Mouse (Mus musculus) embryonic facial prominence, embryonic 10.5 days (tissue): ENCODE data around the gene Vmn1r194. TPM values are rescaled to one million over a fixed set of nuclear protein-coding genes. Genes with fewer than 3 reads are reported as not detected.
"Not testable (repeated sequence)": the region's sequence is repeated elsewhere in the genome, so short reads cannot be mapped to it uniquely, and the experiment has no call there.

Source experiments
- DNase-seq: peaks from one replicate; pipeline ENCODE4 v3.0.0-alpha.2; 2017; ENCODE audit warnings: low spot score
- H3K27ac ChIP-seq: fragments of 300-500 bp; sonication (generic); replicated peaks from 2 replicates; pipeline ENCODE4 v1.5.1; 2016; ENCODE audit warnings: mild to moderate bottlenecking
- H3K27me3 ChIP-seq: fragments of 300-500 bp; sonication (generic); replicated peaks from 2 replicates; pipeline ENCODE4 v1.6.1; 2016; ENCODE audit warnings: low read depth, mild to moderate bottlenecking; ENCODE audit not compliant: poor library complexity, severe bottlenecking
- H3K36me3 ChIP-seq: fragments of 300-500 bp; sonication (generic); replicated peaks from 2 replicates; pipeline ENCODE4 v1.6.1; 2016; ENCODE audit warnings: mild to moderate bottlenecking, moderate library complexity
- H3K4me1 ChIP-seq: fragments of 300-500 bp; sonication (generic); 2 replicates; pipeline ENCODE4 v1.6.1; 2016
- H3K4me3 ChIP-seq: fragments of 300-500 bp; sonication (generic); 2 replicates; pipeline ENCODE4 v1.5.1; 2016; ENCODE audit warnings: mild to moderate bottlenecking, moderate library complexity
- H3K9me3 ChIP-seq: fragments of 300-500 bp; sonication (generic); 2 replicates; pipeline ENCODE4 v1.6.1; 2016; ENCODE audit warnings: mild to moderate bottlenecking
- WGBS: fragments of 180-500 bp; shearing (Covaris S2); methylation state at CpG from one replicate; pipeline ENCODE4 v1.1.7; 2016; 5-methylcytosine and 5-hydroxymethylcytosine counted together
- microRNA-seq: library from miRNA; unstranded; fragments of <30 nt; microRNA quantifications from one replicate; pipeline ENCODE4, GENCODE M21; 2017
- polyA plus RNA-seq: library from polyadenylated mRNA; unstranded; fragments of >200 nt; fragmentation: Nextera tagmentation; extraction: Ambion mirVana; gene quantifications from 2 replicates; pipeline ENCODE4 v1.2.1, GENCODE M21; 2016

The Vmn1r194 gene
- polyA plus RNA-seq = not detected in 2 replicates

- no peaks in the 10 kb centered on the region for H3K9me3 ChIP-seq
- WGBS = 58% methylated on average over 1 of the region's 1 CpGs
- no peak within 1 kb of the TSS for H3K27ac ChIP-seq
- no peaks in the 10 kb centered on the region for H3K27me3 ChIP-seq
- no peaks in the 10 kb centered on the region for H3K36me3 ChIP-seq
- no peaks in the 10 kb centered on the region for H3K4me1 ChIP-seq
- H3K4me3 ChIP-seq = no peak within 1 kb of the TSS
- no peak for DNase-seq
Observed at GRCm38 (mm10) chr13:22243915-22244314, at the start of gene Vmn1r194. Vmn1r194 (plus strand) TSS chr13:22244215.

- DNase-seq, H3K4me1 ChIP-seq, H3K27me3 ChIP-seq, H3K27ac ChIP-seq, H3K4me3 ChIP-seq, H3K9me3 ChIP-seq, H3K36me3 ChIP-seq: not testable (repeated sequence)
- 86% methylated on average over 1 of the region's 1 CpGs for WGBS
Observed at GRCm38 (mm10) chr13:22223060-22223459, 21.0 kb upstream of the Vmn1r194 start, which contains the start of gene Vmn1r193. Vmn1r193 (minus strand) TSS chr13:22223160.

GRCm38 (mm10) chr13:22270222-22270621 lies 26.2 kb downstream of the Vmn1r194 start, which contains the start of gene Vmn1r195:
Vmn1r195 (plus strand) TSS chr13:22270522.
- H3K9me3 ChIP-seq, H3K36me3 ChIP-seq, H3K4me3 ChIP-seq, H3K27ac ChIP-seq, DNase-seq, H3K27me3 ChIP-seq, H3K4me1 ChIP-seq: not testable (repeated sequence)
- WGBS = 96% methylated on average over 1 of the region's 1 CpGs

- H3K27ac ChIP-seq = no peak overlapping the region
- WGBS = 54% methylated on average over 2 of the region's 2 CpGs
- no peaks in the 10 kb centered on the region for H3K4me1 ChIP-seq
Observed at GRCm38 (mm10) chr13:22271721-22272120, 27.7 kb downstream of the Vmn1r194 start.

GRCm38 (mm10) chr13:22284578-22284977 lies 40.6 kb downstream of the Vmn1r194 start:
- 71% methylated on average over 2 of the region's 2 CpGs for WGBS
- H3K27ac ChIP-seq = no peak overlapping the region
- no peaks in the 10 kb centered on the region for H3K27me3 ChIP-seq
- no peak overlapping the region for H3K4me3 ChIP-seq
- H3K4me1 ChIP-seq = no peaks in the 10 kb centered on the region
- H3K36me3 ChIP-seq = no peaks in the 10 kb centered on the region
- H3K9me3 ChIP-seq = no peaks in the 10 kb centered on the region
- DNase-seq = no peak

More at GRCm38 (mm10) chr13:22271721-22272120, 27.7 kb downstream of the Vmn1r194 start:
- H3K4me3 ChIP-seq = no peak overlapping the region
- H3K27me3 ChIP-seq = no peaks in the 10 kb centered on the region
- DNase-seq = no peak
- no peaks in the 10 kb centered on the region for H3K36me3 ChIP-seq
- no peaks in the 10 kb centered on the region for H3K9me3 ChIP-seq

- DNase-seq = no peak
- H3K9me3 ChIP-seq = no peaks in the 10 kb centered on the region
- no peaks in the 10 kb centered on the region for H3K27me3 ChIP-seq
- WGBS = 76% methylated on average over 2 of the region's 2 CpGs
- no peaks in the 10 kb centered on the region for H3K36me3 ChIP-seq
- no peak within 1 kb of the TSS for H3K4me3 ChIP-seq
- H3K4me1 ChIP-seq = no peaks in the 10 kb centered on the region
- no peak within 1 kb of the TSS for H3K27ac ChIP-seq
Observed at GRCm38 (mm10) chr13:22289620-22290019, 45.6 kb downstream of the Vmn1r194 start, which contains the start of gene Vmn1r196. Vmn1r196 (plus strand) TSS chr13:22289920.

Small RNA genes within 50 kb of the gene (microRNA-seq; reads per million reads assigned to microRNA genes)
- gene Gm23282 (not detected), gene Gm25084 (not detected)

Other genes starting within 250 kb of the Vmn1r194 start
- gene Prss16, start 234.5 kb upstream of the Vmn1r194 start, polyA plus RNA-seq = 0.13 and 0.54 TPM in 2 replicates
- gene Hist1h2ah, start 208.6 kb upstream of the Vmn1r194 start, polyA plus RNA-seq = 8.0 and 8.8 TPM in 2 replicates
- 8.5 and 10.0 TPM in 2 replicates for gene Hist1h2bk, start 208.3 kb upstream of the Vmn1r194 start, polyA plus RNA-seq
- 37.1 and 38.7 TPM in 2 replicates for gene Hist1h4i, start 202.9 kb upstream of the Vmn1r194 start, polyA plus RNA-seq
- gene Hist1h2ag, start 201.3 kb upstream of the Vmn1r194 start, polyA plus RNA-seq = 75.8 and 77.8 TPM in 2 replicates
- gene Hist1h2bj, start 201.0 kb upstream of the Vmn1r194 start, polyA plus RNA-seq = 12.4 and 15.1 TPM in 2 replicates
- gene Vmn1r188, start 159.8 kb upstream of the Vmn1r194 start, polyA plus RNA-seq = not detected in 2 replicates
- not detected in 2 replicates for gene Vmn1r189, start 138.4 kb upstream of the Vmn1r194 start, polyA plus RNA-seq
- not detected in 2 replicates for gene Vmn1r191, start 60.2 kb upstream of the Vmn1r194 start, polyA plus RNA-seq
- gene Vmn1r192, start 53.1 kb upstream of the Vmn1r194 start, polyA plus RNA-seq = not detected in 2 replicates
- gene Vmn1r193, start 21.1 kb upstream of the Vmn1r194 start, polyA plus RNA-seq = not detected in 2 replicates
- not detected in 2 replicates for gene Vmn1r195, start 26.3 kb downstream of the Vmn1r194 start, polyA plus RNA-seq
- gene Vmn1r196, start 45.7 kb downstream of the Vmn1r194 start, polyA plus RNA-seq = not detected in 2 replicates
- gene Vmn1r197, start 80.4 kb downstream of the Vmn1r194 start, polyA plus RNA-seq = not detected in 2 replicates
- not detected in 2 replicates for gene Vmn1r198, start 106.1 kb downstream of the Vmn1r194 start, polyA plus RNA-seq
- not detected in 2 replicates for gene Vmn1r199, start 135.6 kb downstream of the Vmn1r194 start, polyA plus RNA-seq
- not detected in 2 replicates for gene Vmn1r200, start 146.2 kb downstream of the Vmn1r194 start, polyA plus RNA-seq
- not detected in 2 replicates for gene Vmn1r201, start 227.7 kb downstream of the Vmn1r194 start, polyA plus RNA-seq